Mouse (Mus musculus): ENCODE data around the gene Bik. TPM values are rescaled to one million over a fixed set of nuclear protein-coding genes. Genes with fewer than 3 reads are reported as not detected.

The Bik gene
- 1.5 and 1.6 TPM in 2 replicates for polyA plus RNA-seq (2012)

DNA sequence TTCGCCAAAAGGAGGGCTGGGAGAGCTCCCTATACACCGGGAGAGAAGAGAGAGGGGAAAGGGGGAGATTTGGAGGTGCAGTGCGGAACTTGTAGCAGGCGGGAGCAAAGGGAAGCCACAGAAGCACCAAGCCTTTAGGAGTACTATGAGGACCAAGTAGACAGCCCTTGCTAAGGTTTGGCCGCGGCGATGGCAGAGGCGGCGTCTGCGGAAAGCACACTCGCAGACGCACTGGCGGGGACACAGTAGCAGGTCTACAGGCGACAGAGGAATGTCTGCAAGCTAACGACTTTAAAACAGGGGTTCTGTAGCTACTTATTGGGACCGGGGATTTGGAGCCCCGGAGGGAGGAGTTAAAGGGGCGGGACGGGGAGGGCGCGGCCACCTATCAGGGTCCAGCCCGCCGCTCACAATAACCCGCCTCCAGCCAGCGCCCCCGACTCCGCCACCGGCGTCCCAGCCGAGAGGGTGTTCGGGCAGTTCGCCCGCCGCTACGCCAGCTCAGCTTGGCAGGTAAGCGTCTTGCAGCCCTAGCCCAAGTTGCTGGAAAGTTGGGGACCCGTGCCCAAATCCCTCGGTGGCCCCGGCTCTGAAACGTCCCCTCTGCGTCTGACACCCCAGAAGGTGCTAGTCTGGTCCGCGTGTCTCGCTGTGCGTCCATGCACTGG is at the start of gene Bik:
Gene Bik (plus strand): TSS at position 439 of the 668 bp plus-strand sequence.

DNA sequence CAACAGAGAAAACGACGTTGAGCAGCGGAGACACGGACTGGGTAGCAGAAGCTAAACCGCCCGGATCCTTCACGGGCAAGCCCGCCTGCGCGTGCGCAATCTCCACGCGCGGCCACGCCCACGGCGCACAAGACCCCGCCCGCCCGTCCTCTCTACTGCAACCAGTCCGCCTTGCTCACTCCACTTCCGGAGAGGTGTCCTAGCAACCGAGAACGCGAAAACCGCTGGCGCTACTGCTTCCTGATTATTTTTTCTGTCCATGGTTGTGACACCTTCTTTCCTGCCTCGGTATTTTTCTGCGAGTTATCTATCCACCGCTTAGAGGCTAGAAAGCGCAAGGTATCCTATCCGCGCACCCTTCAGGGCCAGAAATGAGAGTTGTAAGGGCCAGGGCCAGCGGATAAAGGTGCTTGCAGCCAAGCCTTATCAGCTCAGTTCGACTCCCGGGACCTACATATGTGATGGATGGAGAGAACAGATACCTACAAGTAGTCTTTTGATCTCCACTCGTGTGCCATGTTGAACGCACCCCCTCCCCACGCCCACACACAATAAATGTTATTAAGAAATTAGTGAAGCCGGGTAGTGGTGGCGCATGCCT is 15.8 kb upstream of the Bik start, which contains the start of gene Ttll1:
Gene Ttll1 (minus strand): TSS at position 89 of the 601 bp plus-strand sequence.

DNA sequence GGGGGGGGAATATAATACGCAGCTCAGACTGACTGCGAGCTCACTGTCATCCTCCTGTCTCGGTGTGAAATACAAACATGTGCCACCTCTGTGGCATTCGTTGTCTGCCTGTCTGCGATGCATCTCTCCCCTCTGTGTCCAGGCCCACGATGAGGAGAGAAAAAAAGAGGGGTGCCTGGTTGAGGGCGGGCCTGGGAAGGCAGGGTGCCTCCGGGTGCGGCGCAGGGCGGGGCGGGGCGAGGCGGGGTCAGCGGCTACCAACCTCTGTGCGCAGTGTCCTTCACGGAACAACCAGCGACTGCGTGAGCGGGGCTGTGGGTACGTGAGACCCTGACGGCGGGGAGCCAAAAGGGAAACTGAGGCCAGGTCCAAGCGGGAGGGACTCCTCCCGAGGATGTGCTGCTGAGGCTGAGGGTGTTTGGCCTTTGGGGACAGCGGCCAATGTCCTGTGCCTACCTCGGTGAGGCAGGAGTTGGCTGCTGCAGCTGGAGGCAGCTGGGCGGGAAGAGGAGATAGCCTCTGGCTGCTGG is 36.7 kb downstream of the Bik start, which contains the start of the genes Tspo and Mcat:
Gene Tspo (plus strand): TSS at position 266 of the 530 bp plus-strand sequence.
Gene Mcat (minus strand): TSS at position 461 of the 530 bp plus-strand sequence.

Other genes starting within 250 kb of the Bik start
- gene Arfgap3, start 176.6 kb upstream of the Bik start, polyA plus RNA-seq (2012), result 8.9 and 9.9 TPM in 2 replicates
- 72.5 and 78.8 TPM in 2 replicates for gene Pacsin2, start 62.3 kb upstream of the Bik start, polyA plus RNA-seq (2012)
- gene Ttll1, start 16.0 kb upstream of the Bik start, polyA plus RNA-seq (2012), result 2.5 and 2.6 TPM in 2 replicates
- 297 and 427 TPM in 2 replicates for gene Tspo, start 36.7 kb downstream of the Bik start, polyA plus RNA-seq (2012)
- 21.1 and 21.2 TPM in 2 replicates for gene Mcat, start 36.9 kb downstream of the Bik start, polyA plus RNA-seq (2012)
- gene Ttll12, start 68.3 kb downstream of the Bik start, polyA plus RNA-seq (2012), result 74.5 and 80.7 TPM in 2 replicates
- gene Scube1, start 198.2 kb downstream of the Bik start, polyA plus RNA-seq (2012), result 0.02 TPM in 1 of 2 replicates, not detected in the other